Mouse (Mus musculus): ENCODE measurements around the gene Slc6a19. TPM values are rescaled to one million over a fixed set of nuclear protein-coding genes. Genes with fewer than 3 reads are reported as not detected.
A peak's percentile ranks its signal among the peaks of the same experiment; 100 is the strongest.
"Not testable (repeated sequence)": the region's sequence is repeated elsewhere in the genome, so short reads cannot be mapped to it uniquely, and the experiment has no call there.

The Slc6a19 gene
- polyA plus RNA-seq (2014; fragmentation: Nextera tagmentation; extraction: Ambion mirVana) = not detected in 2 replicates

GRCm38 (mm10) chr13:73704694-73705325 is at the start of gene Slc6a19:
Slc6a19 (minus strand) TSS chr13:73704865.
- Histone ChIP-seq H3K4me1 (replicated peaks; ENCODE audit: control insufficient read depth, insufficient read depth, low read length) (no peaks in the 10 kb centered on the region), H3K36me3 (ENCODE audit: control insufficient read depth, insufficient read depth, low read length) (no peaks in the 10 kb centered on the region), H3K9me3 (ENCODE audit: control insufficient read depth, low read length) (no peaks in the 10 kb centered on the region), H3K4me2 (ENCODE audit: low read depth, low read length, severe bottlenecking) (no peak within 1 kb of the TSS), H3K9ac (ENCODE audit: low read length) (no peak within 1 kb of the TSS), H3K4me3 (ENCODE audit: low read depth, low read length) (no peak within 1 kb of the TSS), H3K27ac (ENCODE audit: low read depth, low read length) (no peak within 1 kb of the TSS), H3K27me3 (ENCODE audit: control insufficient read depth, insufficient read depth, low read length) (no peaks in the 10 kb centered on the region)
- WGBS = 90% methylated on average over 7 of the region's 7 CpGs
- no peak for DNase-seq (ENCODE audit: low spot score)
- ATAC-seq (replicated peaks; ENCODE audit: low FRiP score) = no peak

DNA sequence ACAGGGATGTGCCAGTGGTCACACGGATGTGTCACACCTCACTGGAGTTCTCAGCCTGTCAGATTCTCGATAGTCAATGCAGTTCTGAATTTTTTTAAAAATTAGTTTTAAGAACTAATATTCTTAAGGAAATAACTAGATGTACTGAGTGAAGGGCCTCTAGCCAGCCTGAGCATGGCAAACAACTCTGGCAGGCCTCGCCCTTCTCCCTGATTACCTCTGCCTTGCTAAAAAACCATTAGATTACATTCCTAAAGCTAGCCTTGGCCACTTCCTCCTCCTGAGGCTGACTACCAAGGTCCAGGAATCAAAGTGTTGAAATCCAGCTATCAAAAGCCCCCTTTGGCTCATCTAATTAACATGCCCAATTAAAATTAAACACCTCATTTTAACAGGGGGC is 46.6 kb upstream of the Slc6a19 start:
- Histone ChIP-seq H3K27me3 (ENCODE audit: control insufficient read depth, insufficient read depth, low read length) (no peaks in the 10 kb centered on the region), H3K4me2 (ENCODE audit: low read depth, low read length, severe bottlenecking) (no peak overlapping the region), H3K27ac (ENCODE audit: low read depth, low read length) (no peak overlapping the region), H3K9ac (ENCODE audit: low read length) (no peak overlapping the region), H3K4me3 (ENCODE audit: low read depth, low read length) (no peak overlapping the region), H3K4me1 (replicated peaks; ENCODE audit: control insufficient read depth, insufficient read depth, low read length) (0 out of 2 replicates have a peak, but pooled peaks cover 4% of the 10 kb centered on the region), H3K36me3 (ENCODE audit: control insufficient read depth, insufficient read depth, low read length) (no peaks in the 10 kb centered on the region), H3K9me3 (ENCODE audit: control insufficient read depth, low read length) (no peaks in the 10 kb centered on the region)
- WGBS = 91% methylated on average over 3 of the region's 3 CpGs
- DNase-seq (ENCODE audit: low spot score) (no peak), ATAC-seq (replicated peaks; ENCODE audit: low FRiP score) (no peak)

GRCm38 (mm10) chr13:73750435-73750834 is 45.8 kb upstream of the Slc6a19 start:
- no peak overlapping the region for H3K4me2 ChIP-seq (ENCODE audit: low read depth, low read length, severe bottlenecking)
- ATAC-seq (replicated peaks; ENCODE audit: low FRiP score) (no peak), DNase-seq (ENCODE audit: low spot score) (no peak)
- H3K27me3 ChIP-seq (ENCODE audit: control insufficient read depth, insufficient read depth, low read length) = no peaks in the 10 kb centered on the region
- 0 out of 2 replicates have a peak, but pooled peaks cover 4% of the 10 kb centered on the region for H3K4me1 ChIP-seq (replicated peaks; ENCODE audit: control insufficient read depth, insufficient read depth, low read length)
- H3K9ac ChIP-seq (ENCODE audit: low read length) = no peak overlapping the region
- 66% methylated on average over 6 of the region's 6 CpGs for WGBS
- H3K4me3 ChIP-seq (ENCODE audit: low read depth, low read length) = no peak overlapping the region
- H3K27ac ChIP-seq (ENCODE audit: low read depth, low read length) = no peak overlapping the region
- H3K36me3 ChIP-seq (ENCODE audit: control insufficient read depth, insufficient read depth, low read length) = no peaks in the 10 kb centered on the region
- H3K9me3 ChIP-seq (ENCODE audit: control insufficient read depth, low read length) = no peaks in the 10 kb centered on the region

DNA sequence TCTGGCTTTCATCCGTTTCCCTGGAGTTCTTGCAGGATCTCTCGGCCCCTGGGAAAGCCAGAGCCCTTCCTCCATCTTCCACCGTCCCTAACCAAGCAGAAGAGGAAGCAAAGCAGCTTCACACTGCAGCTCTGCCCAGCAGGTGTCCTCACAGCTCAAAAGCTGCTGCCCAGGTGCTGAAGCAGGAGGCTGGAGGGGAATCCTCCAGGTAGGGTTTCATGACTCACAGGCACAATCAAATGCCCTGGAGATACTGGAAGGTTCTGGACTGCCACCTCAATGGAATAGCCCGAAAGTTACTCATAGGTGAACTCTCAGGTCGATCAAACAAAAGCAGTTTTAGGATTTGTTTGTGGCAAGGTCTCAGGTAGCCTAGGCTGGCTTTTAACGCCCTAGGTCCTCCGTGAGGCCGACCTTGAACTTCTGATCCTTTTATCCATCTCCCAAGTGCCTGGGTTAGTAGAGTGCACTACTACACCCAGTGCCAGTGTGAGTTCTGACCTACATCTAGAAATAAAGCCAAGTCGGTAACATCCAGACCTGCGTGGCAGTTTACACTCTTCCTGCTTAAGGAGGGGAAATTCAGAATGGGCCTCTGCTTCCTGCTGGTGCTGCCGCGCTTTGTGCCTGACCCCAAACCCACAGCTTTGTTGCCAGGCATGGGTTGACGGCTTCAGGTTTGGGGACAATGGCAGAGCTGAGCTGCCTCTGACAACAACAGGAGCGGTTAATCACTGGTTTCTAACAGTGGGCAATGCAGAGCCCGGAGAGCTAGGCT is 44.2 kb upstream of the Slc6a19 start:
- Histone ChIP-seq H3K9ac (ENCODE audit: low read length) (no peak overlapping the region), H3K4me3 (ENCODE audit: low read depth, low read length) (no peak overlapping the region), H3K4me2 (ENCODE audit: low read depth, low read length, severe bottlenecking) (no peak overlapping the region), H3K27ac (ENCODE audit: low read depth, low read length) (no peak overlapping the region), H3K4me1 (replicated peaks; ENCODE audit: control insufficient read depth, insufficient read depth, low read length) (0 out of 2 replicates have a peak, but pooled peaks cover 4% of the 10 kb centered on the region), H3K9me3 (ENCODE audit: control insufficient read depth, low read length) (no peaks in the 10 kb centered on the region), H3K27me3 (ENCODE audit: control insufficient read depth, insufficient read depth, low read length) (no peaks in the 10 kb centered on the region), H3K36me3 (ENCODE audit: control insufficient read depth, insufficient read depth, low read length) (no peaks in the 10 kb centered on the region)
- DNase-seq (ENCODE audit: low spot score) (no peak), ATAC-seq (replicated peaks; ENCODE audit: low FRiP score) (no peak)
- WGBS = 35% methylated on average over 15 of the region's 15 CpGs

DNA sequence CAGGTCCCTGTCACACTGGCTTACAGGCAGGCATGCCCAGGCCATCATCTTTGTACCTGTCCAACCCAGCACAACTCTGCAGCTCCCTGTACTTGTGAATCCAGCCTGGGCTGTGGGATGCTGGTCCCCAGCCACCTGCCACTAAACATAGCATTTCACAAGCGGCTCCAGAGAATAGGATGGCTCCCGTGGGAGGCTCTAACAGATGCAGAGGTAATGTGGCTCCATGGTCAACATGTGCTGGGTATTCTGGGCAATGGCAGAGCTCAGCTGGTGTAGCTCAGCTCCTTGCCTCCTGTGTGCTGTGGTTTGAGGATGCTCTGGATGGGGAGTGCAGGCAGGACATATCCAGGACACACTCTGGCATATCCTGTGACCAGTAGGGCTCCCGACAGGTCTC is 39.0 kb upstream of the Slc6a19 start:
- DNase-seq (ENCODE audit: low spot score) = no peak
- Histone ChIP-seq H3K36me3 (ENCODE audit: control insufficient read depth, insufficient read depth, low read length) (no peaks in the 10 kb centered on the region), H3K4me2 (ENCODE audit: low read depth, low read length, severe bottlenecking) (no peak overlapping the region), H3K27me3 (ENCODE audit: control insufficient read depth, insufficient read depth, low read length) (no peaks in the 10 kb centered on the region), H3K9me3 (ENCODE audit: control insufficient read depth, low read length) (no peaks in the 10 kb centered on the region), H3K4me3 (ENCODE audit: low read depth, low read length) (no peak overlapping the region), H3K9ac (ENCODE audit: low read length) (no peak overlapping the region), H3K4me1 (replicated peaks; ENCODE audit: control insufficient read depth, insufficient read depth, low read length) (no peaks in the 10 kb centered on the region), H3K27ac (ENCODE audit: low read depth, low read length) (no peak overlapping the region)
- no peak for ATAC-seq (replicated peaks; ENCODE audit: low FRiP score)
- 82% methylated on average over 3 of the region's 3 CpGs for WGBS

GRCm38 (mm10) chr13:73742944-73743343 is 38.3 kb upstream of the Slc6a19 start:
- 42% methylated on average over 4 of the region's 4 CpGs for WGBS
- ATAC-seq (replicated peaks; ENCODE audit: low FRiP score) (0 out of 2 replicates have a peak, but pooled peaks have one; percentile 51), DNase-seq (ENCODE audit: low spot score) (no peak)
- no peak overlapping the region for H3K9ac ChIP-seq (ENCODE audit: low read length)
- no peak overlapping the region for H3K4me2 ChIP-seq (ENCODE audit: low read depth, low read length, severe bottlenecking)
- no peak overlapping the region for H3K4me3 ChIP-seq (ENCODE audit: low read depth, low read length)
- H3K9me3 ChIP-seq (ENCODE audit: control insufficient read depth, low read length) = no peaks in the 10 kb centered on the region
- no peak overlapping the region for H3K27ac ChIP-seq (ENCODE audit: low read depth, low read length)
- no peaks in the 10 kb centered on the region for H3K27me3 ChIP-seq (ENCODE audit: control insufficient read depth, insufficient read depth, low read length)
- H3K4me1 ChIP-seq (replicated peaks; ENCODE audit: control insufficient read depth, insufficient read depth, low read length) = no peaks in the 10 kb centered on the region
- H3K36me3 ChIP-seq (ENCODE audit: control insufficient read depth, insufficient read depth, low read length) = no peaks in the 10 kb centered on the region

DNA sequence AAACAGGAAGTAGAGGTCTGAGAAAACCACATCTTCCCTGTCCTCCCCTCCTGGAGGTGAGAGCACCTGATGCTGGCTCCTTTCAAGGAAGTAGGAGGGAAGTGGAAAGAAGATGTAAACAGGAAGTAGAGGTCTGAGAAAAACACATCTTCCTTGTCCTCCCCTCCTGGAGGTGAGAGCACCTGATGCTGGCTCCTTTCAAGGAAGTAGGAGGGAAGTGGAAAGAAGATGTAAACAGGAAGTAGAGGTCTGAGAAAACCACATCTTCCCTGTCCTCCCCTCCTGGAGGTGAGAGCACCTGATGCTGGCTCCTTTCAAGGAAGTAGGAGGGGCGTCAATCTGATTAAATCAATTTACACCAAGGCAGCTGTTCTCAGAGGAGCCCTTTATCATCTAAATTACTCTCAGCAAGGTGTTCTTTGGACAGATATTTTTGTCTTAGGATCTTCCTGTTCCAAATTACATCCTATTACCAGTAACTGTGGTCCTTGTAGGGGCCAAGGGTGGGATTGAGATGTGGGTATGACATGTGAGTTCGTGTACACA is 35.8 kb upstream of the Slc6a19 start:
- H3K4me2 ChIP-seq (ENCODE audit: low read depth, low read length, severe bottlenecking); H3K9me3 ChIP-seq (ENCODE audit: control insufficient read depth, low read length); ATAC-seq (replicated peaks; ENCODE audit: low FRiP score); H3K27ac ChIP-seq (ENCODE audit: low read depth, low read length); H3K4me3 ChIP-seq (ENCODE audit: low read depth, low read length); H3K9ac ChIP-seq (ENCODE audit: low read length); H3K27me3 ChIP-seq (ENCODE audit: control insufficient read depth, insufficient read depth, low read length); H3K36me3 ChIP-seq (ENCODE audit: control insufficient read depth, insufficient read depth, low read length); H3K4me1 ChIP-seq (replicated peaks; ENCODE audit: control insufficient read depth, insufficient read depth, low read length); DNase-seq (ENCODE audit: low spot score): not testable (repeated sequence)
- WGBS = 56% methylated on average over 2 of the region's 2 CpGs

GRCm38 (mm10) chr13:73736943-73737342 is 32.3 kb upstream of the Slc6a19 start:
- no peak overlapping the region for H3K9ac ChIP-seq (ENCODE audit: low read length)
- H3K4me1 ChIP-seq (replicated peaks; ENCODE audit: control insufficient read depth, insufficient read depth, low read length) = peaks cover 2% of the 10 kb centered on the region; the same call in 1 of the 2 replicates
- ATAC-seq (replicated peaks; ENCODE audit: low FRiP score) (no peak), DNase-seq (ENCODE audit: low spot score) (no peak)
- WGBS = 87% methylated on average over 3 of the region's 3 CpGs
- peaks cover 2% of the 10 kb centered on the region for H3K27me3 ChIP-seq (ENCODE audit: control insufficient read depth, insufficient read depth, low read length)
- no peak overlapping the region for H3K4me3 ChIP-seq (ENCODE audit: low read depth, low read length)
- no peaks in the 10 kb centered on the region for H3K36me3 ChIP-seq (ENCODE audit: control insufficient read depth, insufficient read depth, low read length)
- no peak overlapping the region for H3K4me2 ChIP-seq (ENCODE audit: low read depth, low read length, severe bottlenecking)
- no peaks in the 10 kb centered on the region for H3K9me3 ChIP-seq (ENCODE audit: control insufficient read depth, low read length)
- H3K27ac ChIP-seq (ENCODE audit: low read depth, low read length) = no peak overlapping the region

Measured in forebrain, embryonic 11.5 days (tissue).